Mouse (Mus musculus) embryonic facial prominence, embryonic 12.5 days (tissue): Measurements from ENCODE around the gene Stag1. TPM values are rescaled to one million over a fixed set of nuclear protein-coding genes. Genes with fewer than 3 reads are reported as not detected.
"Not testable (repeated sequence)": the region's sequence is repeated elsewhere in the genome, so short reads cannot be mapped to it uniquely, and the experiment has no call there.

Source experiments
- ATAC-seq: fragments of 200-750 bp; cut with Nextera tagmentation; 2 replicates; pipeline ENCODE4 v1.8.0; 2017; ENCODE audit not compliant: insufficient number of reproducible peaks, insufficient read depth, low FRiP score, low TSS enrichment
- H3K27ac ChIP-seq: fragments of 300-500 bp; sonication (generic); 2 replicates; pipeline ENCODE4 v1.5.1; 2016; ENCODE audit warnings: mild to moderate bottlenecking
- H3K27me3 ChIP-seq: fragments of 300-500 bp; sonication (generic); 2 replicates; pipeline ENCODE4 v1.6.1; 2016; ENCODE audit warnings: mild to moderate bottlenecking, moderate library complexity
- H3K36me3 ChIP-seq: fragments of 300-500 bp; sonication (generic); 2 replicates; pipeline ENCODE4 v1.6.1; 2016; ENCODE audit warnings: mild to moderate bottlenecking
- H3K4me1 ChIP-seq: fragments of 300-500 bp; sonication (generic); 2 replicates; pipeline ENCODE4 v1.6.1; 2016
- H3K4me2 ChIP-seq: fragments of 300-500 bp; sonication (generic); replicated peaks from 2 replicates; pipeline ENCODE4 v1.6.1; 2016; ENCODE audit warnings: mild to moderate bottlenecking, moderate library complexity
- H3K4me3 ChIP-seq: fragments of 300-500 bp; sonication (generic); 2 replicates; pipeline ENCODE4 v1.5.1; 2016; ENCODE audit warnings: mild to moderate bottlenecking
- H3K9ac ChIP-seq: fragments of 300-500 bp; sonication (generic); 2 replicates; pipeline ENCODE4 v1.6.1; 2016; ENCODE audit warnings: mild to moderate bottlenecking, moderate library complexity
- H3K9me3 ChIP-seq: fragments of 300-500 bp; sonication (generic); 2 replicates; pipeline ENCODE4 v1.6.1; 2016; ENCODE audit warnings: mild to moderate bottlenecking, moderate library complexity
- WGBS: fragments of 180-500 bp; shearing (Covaris S2); methylation state at CpG from one replicate; pipeline ENCODE4 v1.1.7; 2016; 5-methylcytosine and 5-hydroxymethylcytosine counted together
- polyA plus RNA-seq: library from polyadenylated mRNA; unstranded; fragments of >200 nt; fragmentation: Nextera tagmentation; extraction: Ambion mirVana; gene quantifications from 2 replicates; pipeline ENCODE4 v1.2.1, GENCODE M21; 2016

The Stag1 gene
- polyA plus RNA-seq, 1 experiment from 2014 or later, result 60.6 TPM

GRCm38 (mm10) chr9:100707644-100708043 lies 110.0 kb downstream of the Stag1 start:
- Histone ChIP-seq H3K4me3 (no peak overlapping the region), H3K9me3 (no peaks in the 10 kb centered on the region), H3K4me2 (no peak overlapping the region), H3K4me1 (no peaks in the 10 kb centered on the region), H3K27me3 (no peaks in the 10 kb centered on the region), H3K9ac (no peak overlapping the region), H3K27ac (no peak overlapping the region), H3K36me3 (no peaks in the 10 kb centered on the region)
- ATAC-seq, result no peak
- WGBS, result 86% methylated on average over 1 of the region's 1 CpGs

- 0 out of 2 replicates have a peak, but pooled peaks cover 3% of the 10 kb centered on the region for H3K36me3 ChIP-seq
- ATAC-seq, result no peak
- WGBS, result 76% methylated on average over 2 of the region's 2 CpGs
- no peaks in the 10 kb centered on the region for H3K27me3 ChIP-seq
- H3K27ac ChIP-seq, result no peak overlapping the region
- no peaks in the 10 kb centered on the region for H3K4me1 ChIP-seq
- H3K4me3 ChIP-seq, result no peak overlapping the region
- H3K9me3 ChIP-seq, result no peaks in the 10 kb centered on the region
- no peak overlapping the region for H3K9ac ChIP-seq
- H3K4me2 ChIP-seq, result no peak overlapping the region
These were observed 114.1 kb downstream of the Stag1 start for GRCm38 (mm10) chr9:100711665-100712064.

GRCm38 (mm10) chr9:100724832-100725231 lies 127.2 kb downstream of the Stag1 start:
- H3K27ac ChIP-seq, H3K9me3 ChIP-seq, H3K4me3 ChIP-seq, ATAC-seq, H3K27me3 ChIP-seq, H3K9ac ChIP-seq, H3K4me1 ChIP-seq, H3K4me2 ChIP-seq, H3K36me3 ChIP-seq: not testable (repeated sequence)
- WGBS, result 95% methylated on average over 2 of the region's 2 CpGs

GRCm38 (mm10) chr9:100731839-100732238 lies 134.2 kb downstream of the Stag1 start:
- H3K9ac ChIP-seq, result no peak overlapping the region
- H3K4me2 ChIP-seq, result no peak overlapping the region
- H3K9me3 ChIP-seq, result no peaks in the 10 kb centered on the region
- no peak overlapping the region for H3K27ac ChIP-seq
- H3K4me3 ChIP-seq, result no peak overlapping the region
- ATAC-seq, result no peak
- H3K27me3 ChIP-seq, result no peaks in the 10 kb centered on the region
- no peaks in the 10 kb centered on the region for H3K36me3 ChIP-seq
- H3K4me1 ChIP-seq, result no peaks in the 10 kb centered on the region
- 79% methylated on average over 1 of the region's 1 CpGs for WGBS

GRCm38 (mm10) chr9:100733907-100734440 lies 136.4 kb downstream of the Stag1 start:
- H3K9ac ChIP-seq, result no peak overlapping the region
- H3K27ac ChIP-seq, result no peak overlapping the region
- 79% methylated on average over 6 of the region's 6 CpGs for WGBS
- H3K4me1 ChIP-seq, result no peaks in the 10 kb centered on the region
- no peak for ATAC-seq
- H3K4me3 ChIP-seq, result no peak overlapping the region
- H3K36me3 ChIP-seq, result no peaks in the 10 kb centered on the region
- H3K27me3 ChIP-seq, result no peaks in the 10 kb centered on the region
- no peak overlapping the region for H3K4me2 ChIP-seq
- H3K9me3 ChIP-seq, result no peaks in the 10 kb centered on the region

GRCm38 (mm10) chr9:100735993-100736645 lies 138.5 kb downstream of the Stag1 start:
- Histone ChIP-seq H3K9me3 (no peaks in the 10 kb centered on the region), H3K4me3 (no peak overlapping the region), H3K27me3 (no peaks in the 10 kb centered on the region), H3K36me3 (no peaks in the 10 kb centered on the region), H3K9ac (no peak overlapping the region), H3K4me1 (no peaks in the 10 kb centered on the region), H3K4me2 (no peak overlapping the region), H3K27ac (no peak overlapping the region)
- ATAC-seq, result no peak
- WGBS, result 74% methylated on average over 4 of the region's 4 CpGs

- Histone ChIP-seq H3K9me3 (no peaks in the 10 kb centered on the region), H3K9ac (no peak overlapping the region), H3K4me1 (no peaks in the 10 kb centered on the region), H3K4me2 (no peak overlapping the region), H3K27ac (no peak overlapping the region), H3K36me3 (no peaks in the 10 kb centered on the region), H3K27me3 (no peaks in the 10 kb centered on the region), H3K4me3 (no peak overlapping the region)
- ATAC-seq, result no peak
These were observed 139.0 kb downstream of the Stag1 start for GRCm38 (mm10) chr9:100736646-100737031.

GRCm38 (mm10) chr9:100777238-100777637 lies 179.6 kb downstream of the Stag1 start:
- not testable (repeated sequence) for H3K9me3 ChIP-seq, H3K4me3 ChIP-seq, H3K4me2 ChIP-seq, H3K4me1 ChIP-seq, ATAC-seq, H3K27me3 ChIP-seq, H3K27ac ChIP-seq, H3K9ac ChIP-seq, H3K36me3 ChIP-seq
- 67% methylated on average over 2 of the region's 2 CpGs for WGBS

- 89% methylated on average over 4 of the region's 4 CpGs for WGBS
- Histone ChIP-seq H3K36me3 (no peaks in the 10 kb centered on the region), H3K9me3 (no peaks in the 10 kb centered on the region), H3K4me3 (no peak overlapping the region), H3K4me1 (no peaks in the 10 kb centered on the region), H3K27ac (no peak overlapping the region), H3K4me2 (no peak overlapping the region), H3K9ac (no peak overlapping the region), H3K27me3 (no peaks in the 10 kb centered on the region)
- ATAC-seq, result no peak
These were observed 268.4 kb downstream of the Stag1 start for GRCm38 (mm10) chr9:100865984-100866383.

GRCm38 (mm10) chr9:100869635-100870034 lies 272.0 kb downstream of the Stag1 start:
- no peak for ATAC-seq
- Histone ChIP-seq H3K4me1 (no peaks in the 10 kb centered on the region), H3K9ac (no peak overlapping the region), H3K9me3 (no peaks in the 10 kb centered on the region), H3K27me3 (no peaks in the 10 kb centered on the region), H3K4me3 (no peak overlapping the region), H3K4me2 (no peak overlapping the region), H3K36me3 (no peaks in the 10 kb centered on the region), H3K27ac (no peak overlapping the region)

- Histone ChIP-seq H3K9me3 (no peaks in the 10 kb centered on the region), H3K36me3 (0 out of 2 replicates have a peak, but pooled peaks cover 3% of the 10 kb centered on the region), H3K27ac (no peak overlapping the region), H3K4me3 (no peak overlapping the region), H3K4me2 (no peak overlapping the region), H3K9ac (no peak overlapping the region), H3K27me3 (no peaks in the 10 kb centered on the region), H3K4me1 (no peaks in the 10 kb centered on the region)
- WGBS, result 87% methylated on average over 1 of the region's 1 CpGs
- no peak for ATAC-seq
These were observed 298.5 kb downstream of the Stag1 start for GRCm38 (mm10) chr9:100896111-100896510.

GRCm38 (mm10) chr9:100898042-100898441 lies 300.4 kb downstream of the Stag1 start:
- Histone ChIP-seq H3K36me3 (0 out of 2 replicates have a peak, but pooled peaks cover 3% of the 10 kb centered on the region), H3K4me3 (no peak overlapping the region), H3K27ac (no peak overlapping the region), H3K4me1 (no peaks in the 10 kb centered on the region), H3K4me2 (no peak overlapping the region), H3K9me3 (no peaks in the 10 kb centered on the region), H3K27me3 (no peaks in the 10 kb centered on the region), H3K9ac (no peak overlapping the region)
- no peak for ATAC-seq
- 89% methylated on average over 4 of the region's 4 CpGs for WGBS
